Mouse (Mus musculus) MEL (cell line): ENCODE results near the gene Lrrc20. TPM values are rescaled to one million over a fixed set of nuclear protein-coding genes. Genes with fewer than 3 reads are reported as not detected.

ENCODE experiments used
- DNase-seq: peaks from one replicate; pipeline ENCODE4 v3.0.0; 2011; ENCODE audit warnings: low read depth, low spot score
- H3K27ac ChIP-seq: 2 replicates; pipeline ENCODE4 v1.5.1; 2012; ENCODE audit warnings: low read depth, mild to moderate bottlenecking, control low read depth, low read length, moderate library complexity; ENCODE audit not compliant: control insufficient read depth
- H3K27me3 ChIP-seq, 2 experiments: fragments of 150-350 bp in 1 of 2; sonication (generic) in 1 of 2; 2 replicates each; pipeline ENCODE4 v1.6.1; 2012; ENCODE audit warnings: low read length in 2 of 2, mild to moderate bottlenecking in 2 of 2, improper control_type of control experiment in 1 of 2, moderate library complexity in 1 of 2; ENCODE audit not compliant: insufficient read depth in 2 of 2, control insufficient read depth in 1 of 2
- H3K36me3 ChIP-seq, 2 experiments: 2 replicates each; pipeline ENCODE4 v1.6.1; 2012 to 2014; ENCODE audit warnings: low read length in 2 of 2, improper control_type of control experiment in 1 of 2, inconsistent platforms in 1 of 2, mild to moderate bottlenecking in 1 of 2; ENCODE audit not compliant: insufficient read depth in 2 of 2, control insufficient read depth in 1 of 2
- H3K4me1 ChIP-seq, 2 experiments: fragments of 150-350 bp in 1 of 2; sonication (generic) in 1 of 2; 2 replicates each; pipeline ENCODE4 v1.6.1; 2012; ENCODE audit warnings: low read length in 2 of 2, improper control_type of control experiment in 1 of 2, mild to moderate bottlenecking in 1 of 2; ENCODE audit not compliant: insufficient read depth in 2 of 2, control insufficient read depth in 1 of 2
- H3K4me3 ChIP-seq, 2 experiments: fragments of 150-350 bp in 1 of 2; sonication (generic) in 1 of 2; 2 replicates each; pipeline ENCODE4 v1.5.1; 2012; ENCODE audit warnings: low read depth in 2 of 2, low read length in 2 of 2, mild to moderate bottlenecking in 2 of 2, moderate library complexity in 2 of 2, control low read depth in 1 of 2, improper control_type of control experiment in 1 of 2; ENCODE audit not compliant: control insufficient read depth in 1 of 2, insufficient read depth in 1 of 2
- H3K79me2 ChIP-seq: 2 replicates; pipeline ENCODE4 v1.6.1; 2012; ENCODE audit warnings: mild to moderate bottlenecking, low read length, moderate library complexity; ENCODE audit not compliant: control insufficient read depth, poor library complexity, insufficient read depth
- H3K9ac ChIP-seq: 2 replicates; pipeline ENCODE4 v1.6.1; 2012; ENCODE audit warnings: low read depth, mild to moderate bottlenecking, control low read depth, low read length, moderate library complexity; ENCODE audit not compliant: control insufficient read depth, poor library complexity, severe bottlenecking
- H3K9me3 ChIP-seq: fragments of 150-350 bp; sonication (generic); replicated peaks from 2 replicates; pipeline ENCODE4 v1.6.1; 2012; ENCODE audit warnings: mild to moderate bottlenecking, low read length, improper control_type of control experiment, moderate library complexity; ENCODE audit not compliant: insufficient read depth
- CTCF ChIP-seq, 3 experiments: IDR thresholded peaks in 2 of 3; conservative IDR thresholded peaks in 1 of 3; 2 replicates each; pipeline ENCODE4 v1.5.1; 2011 to 2012; ENCODE audit warnings: low read length in 3 of 3, low read depth in 2 of 3, mild to moderate bottlenecking in 2 of 3, improper control_type of control experiment in 1 of 3, inconsistent platforms in 1 of 3, mixed read lengths in 1 of 3, moderate library complexity in 1 of 3; ENCODE audit not compliant: control insufficient read depth in 1 of 3, insufficient read depth in 1 of 3, poor library complexity in 1 of 3, severe bottlenecking in 1 of 3
- E2F4 ChIP-seq: IDR thresholded peaks from 2 replicates; pipeline ENCODE4 v1.6.1; 2011; ENCODE audit warnings: low read depth, low read length, improper control_type of control experiment, borderline replicate concordance
- ELF1 ChIP-seq: IDR thresholded peaks from 2 replicates; pipeline ENCODE4 v1.6.1; 2014; ENCODE audit warnings: low read depth, mild to moderate bottlenecking, inconsistent platforms, low read length, improper control_type of control experiment, moderate library complexity
- GABPA ChIP-seq: IDR thresholded peaks from 2 replicates; pipeline ENCODE4 v1.6.1; 2012; ENCODE audit warnings: low read depth, mild to moderate bottlenecking, inconsistent platforms, low read length, improper control_type of control experiment, moderate library complexity
- HCFC1 ChIP-seq: IDR thresholded peaks from 2 replicates; pipeline ENCODE4 v1.6.1; 2012; ENCODE audit warnings: low read depth, mild to moderate bottlenecking, inconsistent platforms, low read length, improper control_type of control experiment, moderate library complexity
- JUND ChIP-seq: IDR thresholded peaks from 2 replicates; pipeline ENCODE4 v1.6.1; 2011; ENCODE audit warnings: low read depth, mild to moderate bottlenecking, improper control_type of control experiment, low read length
- KAT2A ChIP-seq: conservative IDR thresholded peaks from 2 replicates; pipeline ENCODE4 v1.6.1; 2012; ENCODE audit warnings: low read depth, low read length, improper control_type of control experiment, inconsistent platforms
- MAX ChIP-seq: IDR thresholded peaks from 2 replicates; pipeline ENCODE4 v1.6.1; 2011; ENCODE audit warnings: low read length, improper control_type of control experiment
- MEF2A ChIP-seq: IDR thresholded peaks from 2 replicates; pipeline ENCODE4 v1.6.1; 2014; ENCODE audit warnings: low read depth, mild to moderate bottlenecking, inconsistent platforms, low read length, improper control_type of control experiment; ENCODE audit not compliant: poor library complexity, insufficient replicate concordance, severe bottlenecking; ENCODE audit errors: extremely low read depth
- MYC ChIP-seq: IDR thresholded peaks from 2 replicates; pipeline ENCODE4 v1.6.1; 2011; ENCODE audit warnings: low read depth, mild to moderate bottlenecking, low read length, improper control_type of control experiment, moderate library complexity
- NRF1 ChIP-seq: IDR thresholded peaks from 2 replicates; pipeline ENCODE4 v1.6.1; 2014; ENCODE audit warnings: low read depth, mild to moderate bottlenecking, inconsistent platforms, low read length, improper control_type of control experiment, moderate library complexity; ENCODE audit not compliant: poor library complexity, insufficient read depth, severe bottlenecking
- POLR2AphosphoS5 ChIP-seq: IDR thresholded peaks from 2 replicates; pipeline ENCODE4 v1.6.1; 2012; ENCODE audit warnings: low read depth, borderline replicate concordance, mild to moderate bottlenecking, inconsistent platforms, low read length, moderate library complexity, mixed read lengths
- SIN3A ChIP-seq: IDR thresholded peaks from 2 replicates; pipeline ENCODE4 v1.6.1; 2012; ENCODE audit warnings: low read length, improper control_type of control experiment, inconsistent platforms
- SMC3 ChIP-seq: IDR thresholded peaks from 2 replicates; pipeline ENCODE4 v1.6.1; 2011; ENCODE audit warnings: low read depth, low read length, improper control_type of control experiment
- TAL1 ChIP-seq: IDR thresholded peaks from 2 replicates; pipeline ENCODE4 v1.6.1; 2012; ENCODE audit warnings: mild to moderate bottlenecking, inconsistent platforms, low read length, moderate library complexity, mixed read lengths
- TCF12 ChIP-seq: IDR thresholded peaks from 2 replicates; pipeline ENCODE4 v1.6.1; 2014; ENCODE audit warnings: low read depth, mild to moderate bottlenecking, inconsistent platforms, low read length, improper control_type of control experiment, moderate library complexity
- UBTF ChIP-seq: IDR thresholded peaks from 2 replicates; pipeline ENCODE4 v1.6.1; 2012; ENCODE audit warnings: low read depth, mild to moderate bottlenecking, inconsistent platforms, low read length, improper control_type of control experiment, moderate library complexity, borderline replicate concordance; ENCODE audit not compliant: insufficient read depth
- ZKSCAN1 ChIP-seq: IDR thresholded peaks from 2 replicates; pipeline ENCODE4 v1.6.1; 2012; ENCODE audit warnings: low read depth, mild to moderate bottlenecking, inconsistent platforms, low read length, improper control_type of control experiment, moderate library complexity
- ZNF384 ChIP-seq: IDR thresholded peaks from 2 replicates; pipeline ENCODE4 v1.6.1; 2012; ENCODE audit warnings: low read depth, mild to moderate bottlenecking, inconsistent platforms, low read length, improper control_type of control experiment
- polyA plus RNA-seq, 2 experiments: library from polyadenylated mRNA; stranded (reverse) in 1 of 2; unstranded in 1 of 2; fragments of >175 nt in 1 of 2; fragments of >200 nt in 1 of 2; gene quantifications; 2 replicates each; pipeline versions ENCODE4 v1.2.1 to v1.2.4; 2012; ENCODE audit warnings: low replicate concordance in 2 of 2, low read depth in 1 of 2; ENCODE audit not compliant: insufficient read length in 2 of 2, insufficient read depth in 1 of 2, missing spikeins in 1 of 2
- total RNA-seq: library from RNA; depleted of rRNA; stranded (reverse); fragments of 300-350 nt; gene quantifications from 2 replicates; pipeline ENCODE4 v1.2.3, GENCODE M21; 2012

The Lrrc20 gene
- total and polyA plus RNA-seq, 3 experiments, result 7.6 to 14.7 TPM; not detected in 1

GRCm38 (mm10) chr10:61544863-61545240 is 69.3 kb downstream of the Lrrc20 start:
- DNase-seq, result no peak
- H3K27me3 ChIP-seq, result no peaks in the 10 kb centered on the region
- TF ChIP-seq MEF2A (no peak), TCF12 (no peak), MYC (no peak), CTCF (IDR thresholded peaks at IDR 0.05 in 2 of 3, conservative IDR thresholded peaks at IDR 0.05 in 1 of 3; ENCODE audit: control insufficient read depth in 1 of 3, insufficient read depth in 1 of 3, low read depth in 2 of 3, low read length in 3 of 3, poor library complexity in 1 of 3, severe bottlenecking in 1 of 3) (no peak), TAL1 (no peak)
- TF ChIP-seq, all 39 proteins: peak for 0
- no peaks in the 10 kb centered on the region for H3K36me3 ChIP-seq
- no peak overlapping the region for H3K9ac ChIP-seq
- no peaks in the 10 kb centered on the region for H3K4me1 ChIP-seq
- H3K4me3 ChIP-seq, result no peak overlapping the region
- no peaks in the 10 kb centered on the region for H3K79me2 ChIP-seq
- no peaks in the 10 kb centered on the region for H3K9me3 ChIP-seq
- H3K27ac ChIP-seq, result no peak overlapping the region

GRCm38 (mm10) chr10:61550106-61550505 is 74.5 kb downstream of the Lrrc20 start:
- no peaks in the 10 kb centered on the region for H3K9me3 ChIP-seq
- no peaks in the 10 kb centered on the region for H3K79me2 ChIP-seq
- H3K4me3 ChIP-seq, result no peak overlapping the region
- TF ChIP-seq ZKSCAN1 (no peak), HCFC1 (no peak), ZNF384 (no peak), MAX (no peak), E2F4 (no peak), ELF1 (no peak), KAT2A (no peak), UBTF (no peak), SMC3 (no peak), JUND (no peak), GABPA (no peak), POLR2AphosphoS5 (no peak), NRF1 (no peak), SIN3A (no peak)
- H3K4me1 ChIP-seq, result no peaks in the 10 kb centered on the region
- DNase-seq, result no peak
- no peaks in the 10 kb centered on the region for H3K36me3 ChIP-seq
- H3K27ac ChIP-seq, result no peak overlapping the region
- no peak overlapping the region for H3K9ac ChIP-seq
- no peaks in the 10 kb centered on the region for H3K27me3 ChIP-seq
